Mouse (Mus musculus) limb, embryonic 14.5 days (tissue): ENCODE measurements around the gene Phlpp1. TPM values are rescaled to one million over a fixed set of nuclear protein-coding genes. Genes with fewer than 3 reads are reported as not detected.

Experiments
- ATAC-seq: fragments of 200-750 bp; cut with Nextera tagmentation; 2 replicates; pipeline ENCODE4 v1.8.0; 2017; ENCODE audit warnings: low read depth, moderate number of reproducible peaks, moderate TSS enrichment; ENCODE audit not compliant: low FRiP score
- DNase-seq: peaks from one replicate; pipeline ENCODE4 v3.0.0-alpha.2; 2015; ENCODE audit warnings: low spot score
- H3K27ac ChIP-seq: fragments of 300-500 bp; sonication (generic); replicated peaks from 2 replicates; pipeline ENCODE4 v1.5.1; 2014; ENCODE audit warnings: low read depth, mild to moderate bottlenecking, low read length, moderate library complexity, mixed read lengths
- H3K27me3 ChIP-seq: fragments of 300-500 bp; sonication (generic); 2 replicates; pipeline ENCODE4 v1.6.1; 2014; ENCODE audit warnings: low read length, mixed read lengths; ENCODE audit not compliant: control insufficient read depth, insufficient read depth
- H3K36me3 ChIP-seq: fragments of 300-500 bp; sonication (generic); 2 replicates; pipeline ENCODE4 v1.6.1; 2014; ENCODE audit warnings: mild to moderate bottlenecking, low read length, moderate library complexity, mixed read lengths; ENCODE audit not compliant: control insufficient read depth, insufficient read depth
- H3K4me1 ChIP-seq: fragments of 300-500 bp; sonication (generic); 2 replicates; pipeline ENCODE4 v1.6.1; 2014; ENCODE audit warnings: antibody characterized with exemption, low read length, mixed read lengths; ENCODE audit not compliant: control insufficient read depth, insufficient read depth
- H3K4me2 ChIP-seq: fragments of 300-500 bp; sonication (generic); replicated peaks from 2 replicates; pipeline ENCODE4 v1.6.1; 2014; ENCODE audit warnings: low read depth, mild to moderate bottlenecking, low read length, moderate library complexity; ENCODE audit not compliant: severe bottlenecking
- H3K4me3 ChIP-seq: fragments of 300-500 bp; sonication (generic); replicated peaks from 2 replicates; pipeline ENCODE4 v1.5.1; 2014; ENCODE audit warnings: low read length
- H3K9ac ChIP-seq: fragments of 300-500 bp; sonication (generic); 2 replicates; pipeline ENCODE4 v1.6.1; 2014; ENCODE audit warnings: mild to moderate bottlenecking, low read depth, low read length, moderate library complexity; ENCODE audit not compliant: severe bottlenecking
- H3K9me3 ChIP-seq: fragments of 300-500 bp; sonication (generic); 2 replicates; pipeline ENCODE4 v1.6.1; 2016; ENCODE audit warnings: low read length; ENCODE audit not compliant: control insufficient read depth
- POLR2A ChIP-seq: fragments of 200-500 bp; IDR thresholded peaks from 2 replicates; pipeline ENCODE4 v1.8.0; 2012; ENCODE audit warnings: inconsistent platforms, mild to moderate bottlenecking, moderate library complexity, borderline replicate concordance; ENCODE audit not compliant: insufficient read depth, insufficient read length; ENCODE audit errors: extremely low read depth
- WGBS: fragments of 180-500 bp; shearing (Covaris S2); extraction: QIAGEN DNeasy Blood & Tissue Kit; methylation state at CpG from one replicate; pipeline ENCODE4 v1.1.7; 2014; 5-methylcytosine and 5-hydroxymethylcytosine counted together
- polyA plus RNA-seq, 2 experiments: library from polyadenylated mRNA; depleted of rRNA in 1 of 2; stranded (reverse) in 1 of 2; unstranded in 1 of 2; fragments of >200 nt; fragmentation: Nextera tagmentation in 1 of 2; extraction: Ambion mirVana in 1 of 2; gene quantifications; 2 replicates each; pipeline versions ENCODE4 v1.2.1 to v1.2.3; 2012 to 2014

Phlpp1 gene
- polyA plus RNA-seq, 2 experiments: 3.9 to 9.3 TPM

DNA sequence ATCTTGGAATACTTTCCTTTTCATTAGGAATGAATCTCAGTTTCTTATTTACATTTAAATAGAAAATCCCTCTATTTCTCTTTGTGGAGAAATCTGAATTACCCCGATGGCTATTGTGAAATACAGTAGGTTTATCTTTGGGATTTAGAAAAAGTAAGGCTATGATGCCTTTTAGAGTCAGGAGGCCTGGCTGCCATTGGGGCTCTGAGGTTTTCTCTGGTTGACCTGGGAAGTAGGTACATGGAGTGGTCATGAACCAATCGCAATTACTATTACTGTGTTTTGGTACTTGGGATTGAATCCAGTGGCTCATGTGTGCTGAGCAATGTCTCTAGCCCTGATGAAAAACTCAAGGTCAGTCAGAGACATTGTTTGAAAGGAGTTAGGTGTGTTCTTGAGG is 12.1 kb downstream of the Phlpp1 start:
- no peak for ATAC-seq
- H3K9me3 ChIP-seq: no peaks in the 10 kb centered on the region
- H3K4me1 ChIP-seq: 0 out of 2 replicates have a peak, but pooled peaks cover 8% of the 10 kb centered on the region
- H3K36me3 ChIP-seq: no peaks in the 10 kb centered on the region
- TF ChIP-seq POLR2A: no peak
- no peak overlapping the region for H3K4me2 ChIP-seq
- no peak overlapping the region for H3K4me3 ChIP-seq
- no peak overlapping the region for H3K27ac ChIP-seq
- DNase-seq: no peak
- no peak overlapping the region for H3K9ac ChIP-seq
- H3K27me3 ChIP-seq: no peaks in the 10 kb centered on the region
- WGBS: 98% methylated on average over 2 of the region's 2 CpGs

DNA sequence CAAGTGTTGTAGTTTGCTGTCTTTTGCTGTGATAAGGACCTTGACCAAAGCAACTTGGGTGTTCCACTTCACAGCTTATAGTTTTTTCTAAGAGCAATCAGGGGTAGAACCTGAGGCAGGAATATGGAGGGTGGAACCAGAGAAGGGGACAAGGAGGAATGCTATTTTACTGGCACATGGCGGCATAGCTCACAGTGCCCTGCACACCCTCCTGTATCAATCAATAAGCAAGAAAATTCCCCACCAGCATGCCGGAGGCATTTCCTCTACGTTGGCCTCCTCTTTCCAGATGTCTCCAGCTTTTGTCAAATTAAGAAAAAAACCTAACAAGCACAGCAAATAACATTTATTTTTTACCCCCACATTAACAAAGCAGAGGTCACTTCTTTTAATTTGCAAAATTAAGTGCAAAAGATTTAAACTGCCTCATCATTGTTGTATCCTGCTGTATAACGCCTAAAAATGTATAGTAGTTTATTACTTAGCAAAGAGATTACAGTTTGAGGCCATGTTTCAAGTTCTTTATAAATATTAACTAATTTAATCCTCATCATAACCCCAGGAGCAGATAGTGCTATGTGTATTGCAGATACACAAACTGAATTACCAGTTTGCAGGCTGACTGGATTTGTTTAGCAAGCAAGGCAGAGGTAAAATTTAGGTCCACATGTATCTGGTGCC is 13.4 kb downstream of the Phlpp1 start:
- no peak overlapping the region for H3K4me2 ChIP-seq
- H3K4me1 ChIP-seq: 0 out of 2 replicates have a peak, but pooled peaks cover 8% of the 10 kb centered on the region
- ATAC-seq (no peak), DNase-seq (no peak)
- no peak for TF ChIP-seq POLR2A
- H3K27ac ChIP-seq: no peak overlapping the region
- H3K4me3 ChIP-seq: no peak overlapping the region
- 41% methylated on average over 4 of the region's 4 CpGs for WGBS
- H3K27me3 ChIP-seq: no peaks in the 10 kb centered on the region
- no peak overlapping the region for H3K9ac ChIP-seq
- no peaks in the 10 kb centered on the region for H3K36me3 ChIP-seq
- H3K9me3 ChIP-seq: no peaks in the 10 kb centered on the region

DNA sequence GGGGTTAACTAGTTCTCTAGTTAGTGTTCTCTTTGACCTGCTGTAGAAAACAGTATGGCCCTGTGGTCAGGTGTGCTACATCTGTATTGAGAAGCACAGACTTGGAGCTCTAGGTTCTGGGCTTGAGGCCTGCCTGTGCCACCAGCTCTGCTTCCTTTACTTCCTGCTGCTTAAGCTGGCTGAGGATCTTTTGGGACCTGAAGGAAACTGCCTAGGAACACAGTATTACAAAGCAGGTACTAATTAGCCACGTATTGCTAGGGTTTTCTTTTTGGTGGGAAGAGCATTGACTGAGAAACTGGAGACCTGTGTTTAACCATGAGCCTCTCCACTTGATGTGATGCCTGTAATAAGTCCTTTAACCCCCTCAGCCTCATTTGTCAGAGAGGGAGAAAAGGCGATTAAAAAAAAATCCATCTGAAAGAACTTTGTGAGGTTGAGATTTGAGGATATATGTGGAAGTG is 13.9 kb downstream of the Phlpp1 start:
- WGBS: 26% methylated on average over 2 of the region's 2 CpGs
- Histone ChIP-seq H3K27me3 (no peaks in the 10 kb centered on the region), H3K4me1 (0 out of 2 replicates have a peak, but pooled peaks cover 8% of the 10 kb centered on the region), H3K36me3 (no peaks in the 10 kb centered on the region), H3K9me3 (no peaks in the 10 kb centered on the region), H3K27ac (no peak overlapping the region), H3K4me2 (no peak overlapping the region), H3K9ac (no peak overlapping the region), H3K4me3 (no peak overlapping the region)
- ATAC-seq (no peak), DNase-seq (no peak)
- no peak for TF ChIP-seq POLR2A

DNA sequence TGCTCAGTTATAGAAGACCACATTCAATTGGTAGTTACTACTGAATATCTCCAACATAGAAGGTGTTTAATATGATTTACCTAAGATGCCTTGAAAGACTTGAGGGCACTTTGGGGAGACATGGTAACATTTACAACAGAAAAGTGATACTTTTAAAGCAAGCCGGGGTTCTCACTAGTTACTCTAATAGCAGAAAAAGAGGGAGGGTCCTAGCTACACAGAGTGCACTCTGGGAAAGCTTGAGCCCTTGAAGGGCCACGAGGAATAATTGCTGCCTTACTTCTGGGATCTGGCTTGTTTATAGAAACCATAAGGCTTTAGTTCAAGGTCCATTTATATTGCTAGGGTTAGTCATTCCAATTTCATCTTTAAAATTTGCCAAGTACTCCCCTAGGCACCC is 14.5 kb downstream of the Phlpp1 start:
- H3K9me3 ChIP-seq: no peaks in the 10 kb centered on the region
- TF ChIP-seq POLR2A: no peak
- H3K27ac ChIP-seq: no peak overlapping the region
- DNase-seq (no peak), ATAC-seq (no peak; the same call in 1 of the 2 replicates)
- H3K27me3 ChIP-seq: no peaks in the 10 kb centered on the region
- no peak overlapping the region for H3K4me2 ChIP-seq
- 18% methylated on average over 2 of the region's 2 CpGs for WGBS
- 0 out of 2 replicates have a peak, but pooled peaks cover 8% of the 10 kb centered on the region for H3K4me1 ChIP-seq
- H3K9ac ChIP-seq: no peak overlapping the region
- H3K4me3 ChIP-seq: no peak overlapping the region
- H3K36me3 ChIP-seq: no peaks in the 10 kb centered on the region

DNA sequence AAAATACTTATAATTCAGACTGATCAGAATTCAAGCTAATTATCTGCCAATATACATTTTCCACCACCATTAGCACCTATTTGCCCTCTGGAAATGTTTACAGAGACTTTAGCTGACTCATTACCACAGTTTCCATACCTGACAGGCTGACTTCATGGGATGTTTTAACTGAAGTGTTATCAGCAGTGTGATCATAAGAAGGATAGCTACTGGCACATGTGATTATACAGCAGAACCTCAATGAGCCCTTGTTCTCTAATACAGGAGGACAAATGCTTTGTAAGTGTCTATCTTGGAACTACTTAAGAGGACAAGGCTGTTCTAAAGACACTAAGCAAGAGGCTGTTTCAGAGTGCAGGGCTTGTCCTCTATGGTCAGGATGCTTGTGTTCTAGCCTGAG is 15.9 kb downstream of the Phlpp1 start:
- Histone ChIP-seq H3K27me3 (no peaks in the 10 kb centered on the region), H3K4me2 (no peak overlapping the region), H3K9ac (no peak overlapping the region), H3K9me3 (no peaks in the 10 kb centered on the region), H3K4me1 (0 out of 2 replicates have a peak, but pooled peaks cover 8% of the 10 kb centered on the region), H3K36me3 (no peaks in the 10 kb centered on the region), H3K27ac (no peak overlapping the region), H3K4me3 (no peak overlapping the region)
- no peak for DNase-seq
- TF ChIP-seq POLR2A: no peak
- ATAC-seq: no peak
